ENCODE assay signal across 20 mouse cellular contexts in the genomic region with DNA sequence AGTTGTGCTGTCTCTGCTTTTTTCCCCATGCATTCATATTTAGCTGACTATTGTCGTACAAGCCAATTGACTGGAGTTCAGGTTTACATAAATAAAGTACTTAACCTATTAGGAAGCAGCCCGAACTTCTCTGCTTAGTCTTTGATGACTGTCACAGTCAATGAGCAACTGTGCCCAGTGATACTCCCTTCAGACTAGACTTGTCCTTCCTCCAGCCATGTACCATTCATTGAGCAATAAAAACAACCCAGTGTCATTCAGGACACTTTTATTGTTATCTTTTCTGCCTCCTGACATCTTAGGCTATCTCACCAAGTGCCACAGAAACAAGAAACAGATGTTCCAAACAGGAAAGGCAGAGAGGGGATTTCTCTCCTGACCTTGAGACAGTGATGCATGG.
"Had no signal": no experiment of that assay in that cellular context is flagged by ENCODE, and none has a peak within 500 bp of the region (broad histone marks: within the 10 kb centered on the region; RNA-seq: fewer than 3 reads in every experiment).

No protein-coding gene starts in this region.

- H3K36me3 ChIP-seq: lung, embryonic 15.5 days; midbrain, embryonic 10.5 days; midbrain, embryonic 12.5 days; neural tube, embryonic 12.5 days; stomach, embryonic 15.5 days had no signal

- H3K4me1 ChIP-seq: lung, embryonic 15.5 days; megakaryocyte, embryonic 14.5 days; midbrain, embryonic 10.5 days; midbrain, embryonic 12.5 days; neural tube, embryonic 12.5 days; stomach, embryonic 15.5 days had no signal

- H3K9ac ChIP-seq: liver, postnatal 0 days; lung, embryonic 15.5 days; midbrain, embryonic 12.5 days; neural tube, embryonic 12.5 days; stomach, embryonic 15.5 days had no signal

- H3K27ac ChIP-seq: lung, embryonic 15.5 days; macrophage; midbrain, embryonic 10.5 days; midbrain, embryonic 12.5 days; neural tube, embryonic 12.5 days; stomach, embryonic 15.5 days; stomach, postnatal 0 days had no signal

- DNase-seq: liver, postnatal 0 days; lung, adult 2 months; lung, postnatal 14 days; lung, postnatal 36 days; midbrain, embryonic 14.5 days; right cerebral cortex, postnatal 14 days; thymus, adult 2 months; thymus, postnatal 25 days; thymus, postnatal 4 days had no signal

- H3K4me3 ChIP-seq: lung, embryonic 15.5 days; megakaryocyte, embryonic 14.5 days; midbrain, embryonic 10.5 days; midbrain, embryonic 12.5 days; myocyte; neural tube, embryonic 12.5 days; stomach, embryonic 15.5 days had no signal

- H3K9me3 ChIP-seq: lung, embryonic 15.5 days; megakaryocyte, embryonic 14.5 days; midbrain, embryonic 10.5 days; midbrain, embryonic 12.5 days; neural tube, embryonic 12.5 days; stomach, embryonic 15.5 days had no signal

- H3K27me3 ChIP-seq: lung, embryonic 15.5 days; megakaryocyte, embryonic 14.5 days; midbrain, embryonic 12.5 days; neural tube, embryonic 12.5 days; stomach, embryonic 15.5 days had no signal

- ATAC-seq: liver, postnatal 0 days; lung, postnatal 0 days; midbrain, embryonic 16.5 days had no signal

- H3K4me2 ChIP-seq: lung, embryonic 15.5 days; midbrain, embryonic 12.5 days; neural tube, embryonic 12.5 days; stomach, embryonic 15.5 days had no signal
